Comparison of ENCODE assay signal across 16 mouse cellular contexts in the genomic region with DNA sequence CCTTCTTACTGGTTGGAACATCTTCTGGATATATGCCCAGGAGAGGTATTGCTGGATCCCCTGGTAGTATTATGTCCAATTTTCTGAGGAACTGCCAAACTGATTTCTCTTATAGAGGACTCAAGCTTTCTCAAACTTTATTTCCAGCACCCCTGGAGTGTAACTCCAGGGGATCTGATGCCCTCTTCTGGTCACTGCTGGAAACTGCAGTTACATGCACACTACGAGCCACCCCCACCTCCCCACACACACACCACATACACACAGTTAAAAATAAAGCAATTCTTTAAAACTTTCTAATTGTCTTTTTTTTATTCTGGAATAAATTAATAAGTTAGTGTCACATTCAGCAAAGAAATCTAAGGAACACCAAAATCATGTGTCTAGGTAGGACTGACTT.
A peak's percentile ranks its signal among the peaks of the same experiment; 100 is the strongest.
DNase-seq lines count a peak whose midpoint lies in the region; ATAC-seq and TF ChIP-seq lines count a peak whose summit lies in the region.
"Had no signal": no experiment of that assay in that cellular context is flagged by ENCODE, and none has a peak within 500 bp of the region (broad histone marks: within the 10 kb centered on the region; RNA-seq: fewer than 3 reads in every experiment).

No protein-coding gene starts in this region.

- DNase-seq in CD4-positive, CD25-positive, alpha-beta regulatory T cell, adult 2 months (ENCODE audit: low read depth, low spot score) = peak; percentile 9
- DNase-seq in liver, adult 2 months (ENCODE audit: extremely low read depth, low read depth, low spot score) = no peak
- no peak for DNase-seq in liver
- DNase-seq in thymus, postnatal 25 days = peak; percentile 10
- DNase-seq in thymus, adult 2 months = no peak
- DNase-seq in thymus, postnatal 4 days = peak; percentile 54
- no peak for DNase-seq in left cerebral cortex, postnatal 4 days
- DNase-seq: adrenal gland, postnatal 36 days; cerebellum, adult 11 months; embryo, embryonic 11 days; liver, embryonic 13.5 days; right cerebral cortex, postnatal 4 days had no signal

- H3K36me3 ChIP-seq in liver, adult 2 months (ENCODE audit: control insufficient read depth, insufficient read depth, low read length) = no peaks in the 10 kb centered on the region
- H3K36me3 ChIP-seq in thymus, adult 2 months (ENCODE audit: control insufficient read depth, insufficient read depth, low read length) = no peaks in the 10 kb centered on the region
- H3K36me3 ChIP-seq: liver, embryonic 13.5 days; stomach, embryonic 15.5 days had no signal

- peak; percentile 45; the same call in 1 of the 2 replicates for TF ChIP-seq CTCF in liver, adult 2 months (IDR thresholded peaks at IDR 0.05; ENCODE audit: low read depth, low read length)
- no peak; the same call in 1 of the 2 replicates for TF ChIP-seq CTCF in thymus, adult 2 months (IDR thresholded peaks at IDR 0.05; ENCODE audit: borderline replicate concordance, control insufficient read depth, extremely low read depth, insufficient read depth, low read length, poor library complexity)

- WGBS in liver, adult 2 months = 93% methylated on average over 1 of the region's 1 CpGs
- 97% methylated on average over 1 of the region's 1 CpGs for WGBS in thymus, adult 2 months

- no peaks in the 10 kb centered on the region for H3K27me3 ChIP-seq in liver, adult 2 months (ENCODE audit: control insufficient read depth, insufficient read depth, low read length)
- H3K27me3 ChIP-seq in thymus, adult 2 months (ENCODE audit: control insufficient read depth, insufficient read depth, low read length) = no peaks in the 10 kb centered on the region
- H3K27me3 ChIP-seq: liver, embryonic 13.5 days; megakaryocyte, embryonic 14.5 days; stomach, embryonic 15.5 days had no signal

- no peaks in the 10 kb centered on the region for H3K79me2 ChIP-seq in liver, adult 2 months (ENCODE audit: control insufficient read depth, insufficient read depth, low read length)

- no peak for ATAC-seq in CD4-positive, CD25-positive, alpha-beta regulatory T cell, adult 4 months
- ATAC-seq: inflammation-experienced regulatory T-cells, adult 6 months had no signal

- no peak overlapping the region for H3K9ac ChIP-seq in liver, adult 2 months (ENCODE audit: low read depth, low read length)
- H3K9ac ChIP-seq: liver, embryonic 13.5 days; stomach, embryonic 15.5 days had no signal

- TF ChIP-seq POLR2A in liver, adult 2 months (IDR thresholded peaks at IDR 0.05; ENCODE audit: extremely low read depth, insufficient read depth, low read length) = no peak
- TF ChIP-seq POLR2A in thymus, adult 2 months (IDR thresholded peaks at IDR 0.05; ENCODE audit: control insufficient read depth, extremely low read depth, insufficient read depth, low read length, poor library complexity) = no peak

- H3K4me3 ChIP-seq in liver, adult 2 months (ENCODE audit: insufficient read depth, low read depth, low read length) = no peak overlapping the region
- H3K4me3 ChIP-seq in thymus, adult 2 months (ENCODE audit: control insufficient read depth, insufficient read depth, low read length) = no peak overlapping the region
- H3K4me3 ChIP-seq: liver, embryonic 13.5 days; megakaryocyte, embryonic 14.5 days; stomach, embryonic 15.5 days had no signal

- intact Hi-C loops in left cerebral cortex, postnatal 4 days (cut with DNase I) = no loop called here

- H3K27ac ChIP-seq in liver, adult 2 months (replicated peaks; ENCODE audit: insufficient read depth, low read depth, low read length) = no peak overlapping the region
- no peak overlapping the region for H3K27ac ChIP-seq in thymus, adult 2 months (ENCODE audit: control insufficient read depth, insufficient read depth, low read length)
- H3K27ac ChIP-seq: liver, embryonic 13.5 days; stomach, embryonic 15.5 days had no signal

- no peaks in the 10 kb centered on the region for H3K4me1 ChIP-seq in liver, adult 2 months (ENCODE audit: control insufficient read depth, insufficient read depth, low read length)
- no peaks in the 10 kb centered on the region for H3K4me1 ChIP-seq in thymus, adult 2 months (replicated peaks; ENCODE audit: control insufficient read depth, insufficient read depth, low read length)
- H3K4me1 ChIP-seq: liver, embryonic 13.5 days; megakaryocyte, embryonic 14.5 days; stomach, embryonic 15.5 days had no signal

Comparison
In these comparisons a context has a peak if more than half of its experiments do, and no peak if none do; other contexts are left out.
1. DNase-seq: peak in CD4-positive, CD25-positive, alpha-beta regulatory T cell, adult 2 months (single experiment), thymus, postnatal 25 days (single experiment) and thymus, postnatal 4 days (single experiment); none in liver, adult 2 months (single experiment), liver (single experiment), thymus, adult 2 months (single experiment) and left cerebral cortex, postnatal 4 days (single experiment).